Mouse (Mus musculus) forebrain, embryonic 11.5 days (tissue): ENCODE results near the gene Shisa6. TPM values are rescaled to one million over a fixed set of nuclear protein-coding genes. Genes with fewer than 3 reads are reported as not detected.
A peak's percentile ranks its signal among the peaks of the same experiment; 100 is the strongest.

Experiments
- ATAC-seq: fragments of 200-750 bp; cut with Nextera tagmentation; replicated peaks from 2 replicates; pipeline ENCODE4 v1.8.0; 2017; ENCODE audit warnings: moderate TSS enrichment; ENCODE audit not compliant: low FRiP score
- DNase-seq: peaks from one replicate; pipeline ENCODE4 v3.0.0-alpha.2; 2017; ENCODE audit warnings: low spot score
- H3K27ac ChIP-seq: fragments of 300-500 bp; sonication (generic); 2 replicates; pipeline ENCODE4 v1.5.1; 2014; ENCODE audit warnings: low read depth, low read length
- H3K27me3 ChIP-seq: fragments of 300-500 bp; sonication (generic); 2 replicates; pipeline ENCODE4 v1.6.1; 2014; ENCODE audit warnings: mild to moderate bottlenecking, low read length, mixed read lengths; ENCODE audit not compliant: control insufficient read depth, insufficient read depth
- H3K36me3 ChIP-seq: fragments of 300-500 bp; sonication (generic); 2 replicates; pipeline ENCODE4 v1.6.1; 2014; ENCODE audit warnings: mild to moderate bottlenecking, low read length, moderate library complexity, mixed read lengths; ENCODE audit not compliant: control insufficient read depth, insufficient read depth
- H3K4me1 ChIP-seq: fragments of 300-500 bp; sonication (generic); replicated peaks from 2 replicates; pipeline ENCODE4 v1.6.1; 2014; ENCODE audit warnings: low read length, mixed read lengths; ENCODE audit not compliant: control insufficient read depth, insufficient read depth
- H3K4me2 ChIP-seq: fragments of 300-500 bp; sonication (generic); 2 replicates; pipeline ENCODE4 v1.6.1; 2014; ENCODE audit warnings: low read depth, mild to moderate bottlenecking, low read length, moderate library complexity, mixed read lengths; ENCODE audit not compliant: severe bottlenecking
- H3K4me3 ChIP-seq: fragments of 300-500 bp; sonication (generic); 2 replicates; pipeline ENCODE4 v1.5.1; 2014; ENCODE audit warnings: low read depth, low read length
- H3K9ac ChIP-seq: fragments of 300-500 bp; sonication (generic); 2 replicates; pipeline ENCODE4 v1.6.1; 2014; ENCODE audit warnings: low read length
- H3K9me3 ChIP-seq: fragments of 300-500 bp; sonication (generic); 2 replicates; pipeline ENCODE4 v1.6.1; 2016; ENCODE audit warnings: low read length, mixed read lengths; ENCODE audit not compliant: control insufficient read depth
- WGBS: fragments of 180-500 bp; shearing (Covaris S2); extraction: QIAGEN DNeasy Blood & Tissue Kit; methylation state at CpG from one replicate; pipeline ENCODE4 v1.1.7; 2014; 5-methylcytosine and 5-hydroxymethylcytosine counted together
- polyA plus RNA-seq: library from polyadenylated mRNA; unstranded; fragments of >200 nt; fragmentation: Nextera tagmentation; extraction: Ambion mirVana; gene quantifications from 2 replicates; pipeline ENCODE4 v1.2.1, GENCODE M21; 2014

The Shisa6 gene
- polyA plus RNA-seq: 0.40 and 0.56 TPM in 2 replicates

GRCm38 (mm10) chr11:66525371-66526045 is at the start of gene Shisa6:
TSS of gene Shisa6 (minus strand) at chr11:66525964.
- WGBS: under 1% methylated on average over 66 of the region's 89 CpGs
- DNase-seq: peak; percentile 77
- Histone ChIP-seq H3K36me3 (no peaks in the 10 kb centered on the region), H3K4me1 (peaks cover 4% of the 10 kb centered on the region; the same call in 1 of the 2 replicates), H3K27me3 (peaks cover 41% of the 10 kb centered on the region), H3K9me3 (no peaks in the 10 kb centered on the region), H3K4me3 (peak within 1 kb of the TSS; percentile 59), H3K9ac (peak within 1 kb of the TSS; percentile 55), H3K27ac (no peak within 1 kb of the TSS), H3K4me2 (peak within 1 kb of the TSS; percentile 90)
- ATAC-seq: peak; percentile 73

GRCm38 (mm10) chr11:66573888-66574287 is 48.1 kb upstream of the Shisa6 start:
- no peak overlapping the region for H3K9ac ChIP-seq
- 0 out of 2 replicates have a peak, but pooled peaks cover 3% of the 10 kb centered on the region for H3K4me1 ChIP-seq
- 0 out of 2 replicates have a peak, but pooled peaks have one; percentile 33 for ATAC-seq
- no peaks in the 10 kb centered on the region for H3K9me3 ChIP-seq
- WGBS: 12% methylated on average over 2 of the region's 2 CpGs
- no peak for DNase-seq
- no peaks in the 10 kb centered on the region for H3K36me3 ChIP-seq
- H3K4me2 ChIP-seq: no peak overlapping the region
- H3K27ac ChIP-seq: no peak overlapping the region
- no peaks in the 10 kb centered on the region for H3K27me3 ChIP-seq
- H3K4me3 ChIP-seq: no peak overlapping the region

GRCm38 (mm10) chr11:66569045-66569444 is 43.3 kb upstream of the Shisa6 start:
- WGBS: 80% methylated on average over 4 of the region's 4 CpGs
- H3K4me1 ChIP-seq: no peaks in the 10 kb centered on the region
- H3K4me2 ChIP-seq: no peak overlapping the region
- no peak for DNase-seq
- no peak overlapping the region for H3K9ac ChIP-seq
- H3K27me3 ChIP-seq: peaks cover 2% of the 10 kb centered on the region
- no peak overlapping the region for H3K4me3 ChIP-seq
- no peak overlapping the region for H3K27ac ChIP-seq
- H3K9me3 ChIP-seq: no peaks in the 10 kb centered on the region
- no peak for ATAC-seq
- H3K36me3 ChIP-seq: no peaks in the 10 kb centered on the region

GRCm38 (mm10) chr11:66568386-66568791 is 42.6 kb upstream of the Shisa6 start:
- no peak for ATAC-seq

DNA sequence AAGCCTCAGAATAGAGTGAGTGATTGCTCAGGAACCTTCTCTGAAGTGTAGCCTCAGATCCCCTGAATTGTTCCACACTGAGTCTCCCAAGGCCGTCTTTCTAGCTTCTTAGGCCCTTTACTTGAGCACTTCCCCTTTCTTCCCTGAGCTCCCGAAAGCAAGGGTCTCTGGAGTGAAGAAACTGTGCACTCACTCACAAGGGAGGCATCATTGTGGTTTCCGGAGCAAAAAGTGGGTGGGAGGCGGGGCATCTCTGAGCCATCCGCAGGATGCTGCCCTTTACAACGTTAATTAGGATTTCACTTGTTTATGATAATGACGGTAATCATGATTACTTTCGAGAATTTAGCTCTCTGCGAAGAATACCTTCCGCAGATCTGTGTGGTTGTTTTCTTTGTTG is 41.6 kb upstream of the Shisa6 start:
- Histone ChIP-seq H3K4me1 (no peaks in the 10 kb centered on the region), H3K27ac (no peak overlapping the region), H3K4me2 (0 out of 2 replicates have a peak overlapping the region, but pooled peaks have one; percentile 9), H3K9me3 (no peaks in the 10 kb centered on the region), H3K9ac (no peak overlapping the region), H3K4me3 (no peak overlapping the region), H3K36me3 (no peaks in the 10 kb centered on the region), H3K27me3 (peaks cover 2% of the 10 kb centered on the region)
- WGBS: 7% methylated on average over 10 of the region's 10 CpGs
- DNase-seq (no peak), ATAC-seq (no peak)

More at GRCm38 (mm10) chr11:66568386-66568791, 42.6 kb upstream of the Shisa6 start:
- no peak for DNase-seq
- H3K4me2 ChIP-seq: no peak overlapping the region
- peaks cover 2% of the 10 kb centered on the region for H3K27me3 ChIP-seq
- no peaks in the 10 kb centered on the region for H3K9me3 ChIP-seq
- WGBS: 27% methylated on average over 4 of the region's 4 CpGs
- no peaks in the 10 kb centered on the region for H3K36me3 ChIP-seq
- H3K4me1 ChIP-seq: no peaks in the 10 kb centered on the region
- H3K4me3 ChIP-seq: no peak overlapping the region
- H3K27ac ChIP-seq: no peak overlapping the region
- H3K9ac ChIP-seq: no peak overlapping the region

DNA sequence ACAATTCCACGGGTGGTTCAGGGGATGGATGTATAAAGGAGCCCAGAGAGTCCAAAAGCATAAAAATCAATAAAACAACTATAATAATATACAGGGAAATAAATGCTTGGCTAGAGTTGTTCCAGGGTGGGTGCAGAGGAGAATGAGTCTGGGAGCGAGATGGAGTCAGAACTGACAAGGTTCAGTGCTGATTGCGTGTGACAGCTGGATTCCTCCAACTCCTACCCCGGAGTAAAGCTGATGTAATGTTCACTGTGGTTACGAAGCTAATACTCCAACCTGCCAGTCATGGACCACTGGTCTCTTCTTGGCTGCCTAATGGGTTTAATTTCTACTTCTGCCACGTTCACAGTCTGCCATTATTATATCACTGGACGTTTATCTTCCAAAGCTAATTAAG is 36.5 kb upstream of the Shisa6 start:
- Histone ChIP-seq H3K36me3 (no peaks in the 10 kb centered on the region), H3K9ac (no peak overlapping the region), H3K9me3 (no peaks in the 10 kb centered on the region), H3K4me1 (no peaks in the 10 kb centered on the region), H3K27me3 (peaks cover 2% of the 10 kb centered on the region), H3K4me2 (no peak overlapping the region), H3K4me3 (no peak overlapping the region), H3K27ac (no peak overlapping the region)
- DNase-seq (no peak), ATAC-seq (no peak)
- 81% methylated on average over 7 of the region's 7 CpGs for WGBS

DNA sequence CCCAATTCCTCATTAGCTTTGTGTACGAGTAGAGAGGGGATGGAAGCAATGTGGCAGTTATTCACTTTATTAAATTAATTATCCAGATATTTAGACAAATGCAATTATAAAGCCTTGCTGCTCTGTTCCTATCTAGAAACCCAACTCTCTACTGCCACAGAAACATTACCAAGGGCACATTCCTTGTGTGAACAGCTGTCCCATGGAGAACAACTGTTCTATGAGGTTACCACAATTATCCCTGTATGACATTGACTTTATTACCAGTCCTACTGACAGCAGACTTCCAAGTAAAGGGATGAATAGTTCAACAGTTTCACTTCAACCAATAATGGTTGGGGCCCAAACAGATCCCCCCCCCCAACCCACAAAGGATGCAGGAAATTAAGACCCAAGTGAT is 12.1 kb upstream of the Shisa6 start:
- no peaks in the 10 kb centered on the region for H3K9me3 ChIP-seq
- no peak overlapping the region for H3K27ac ChIP-seq
- H3K4me3 ChIP-seq: no peak overlapping the region
- H3K27me3 ChIP-seq: no peaks in the 10 kb centered on the region
- WGBS: 82% methylated on average over 1 of the region's 1 CpGs
- DNase-seq (no peak), ATAC-seq (no peak)
- H3K36me3 ChIP-seq: no peaks in the 10 kb centered on the region
- no peak overlapping the region for H3K4me2 ChIP-seq
- H3K9ac ChIP-seq: no peak overlapping the region
- no peaks in the 10 kb centered on the region for H3K4me1 ChIP-seq

GRCm38 (mm10) chr11:66535866-66536265 is 10.1 kb upstream of the Shisa6 start:
- no peak overlapping the region for H3K27ac ChIP-seq
- no peak overlapping the region for H3K4me2 ChIP-seq
- no peaks in the 10 kb centered on the region for H3K27me3 ChIP-seq
- DNase-seq: no peak
- H3K36me3 ChIP-seq: no peaks in the 10 kb centered on the region
- H3K9ac ChIP-seq: no peak overlapping the region
- ATAC-seq: no peak
- no peaks in the 10 kb centered on the region for H3K4me1 ChIP-seq
- no peak overlapping the region for H3K4me3 ChIP-seq
- no peaks in the 10 kb centered on the region for H3K9me3 ChIP-seq
- WGBS: 83% methylated on average over 9 of the region's 9 CpGs

- no peak for ATAC-seq
- Histone ChIP-seq H3K27ac (no peak overlapping the region), H3K4me2 (no peak overlapping the region)
Measured at GRCm38 (mm10) chr11:66535156-66535555, 9.4 kb upstream of the Shisa6 start.

More at GRCm38 (mm10) chr11:66535156-66535555, 9.4 kb upstream of the Shisa6 start:
- Histone ChIP-seq H3K27me3 (no peaks in the 10 kb centered on the region), H3K4me3 (no peak overlapping the region), H3K36me3 (no peaks in the 10 kb centered on the region), H3K4me1 (no peaks in the 10 kb centered on the region), H3K9me3 (no peaks in the 10 kb centered on the region), H3K9ac (no peak overlapping the region)
- WGBS: 49% methylated on average over 4 of the region's 4 CpGs
- DNase-seq: no peak
